Mouse (Mus musculus) T-cell, adult 2 months (primary cell): ENCODE results near the gene Dctn2.

Source experiments
- DNase-seq: peaks from one replicate; pipeline ENCODE4 v3.0.0; 2022; ENCODE audit warnings: low spot score

Gene Dctn2

GRCm38 (mm10) chr10:127266112-127267091 is at the start of gene Dctn2:
TSS of gene Dctn2 (plus strand) at chr10:127266368.
- peak; percentile 97 for DNase-seq

- DNase-seq = no peak
Measured at GRCm38 (mm10) chr10:127216456-127216855, 49.7 kb upstream of the Dctn2 start.

DNA sequence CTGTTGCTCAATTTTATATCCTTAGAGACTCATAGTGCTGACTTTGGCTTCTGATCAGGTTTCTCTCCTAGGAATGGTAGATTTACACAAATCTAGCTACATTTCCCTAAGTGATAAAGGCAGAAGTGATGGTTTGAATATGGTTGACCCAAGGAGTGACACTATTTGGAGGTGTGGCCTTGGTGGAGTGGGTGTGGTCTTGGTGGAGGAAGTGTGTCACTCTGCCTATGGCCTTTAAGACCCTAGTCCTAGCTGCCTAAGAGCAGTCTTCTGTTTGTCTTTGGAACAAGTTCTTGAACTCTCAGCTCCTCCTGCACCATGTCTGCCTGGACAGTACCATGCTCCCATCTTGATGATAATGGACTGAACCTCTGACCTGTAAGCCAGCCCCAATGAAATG is 49.0 kb upstream of the Dctn2 start:
- DNase-seq = no peak

GRCm38 (mm10) chr10:127218339-127218738 is 47.8 kb upstream of the Dctn2 start:
- no peak for DNase-seq

DNA sequence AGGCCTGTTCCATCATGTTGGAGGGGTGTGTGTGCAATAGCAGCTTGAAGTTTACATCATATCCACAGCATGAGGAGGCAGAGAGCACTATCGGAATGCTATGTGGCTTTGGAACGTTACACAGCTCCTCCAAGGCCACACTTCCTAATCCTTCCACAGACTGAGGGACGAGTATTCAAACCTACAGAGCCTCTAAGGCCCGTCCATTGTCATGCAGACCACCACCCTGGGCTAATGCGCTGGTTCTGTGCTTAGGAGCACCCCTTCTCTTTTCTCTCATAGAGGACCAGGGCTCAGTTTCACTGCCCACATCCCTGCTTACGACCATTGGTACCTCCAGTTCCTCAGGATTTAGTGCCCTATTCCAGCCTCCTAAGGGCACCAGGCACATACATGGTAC is 41.0 kb upstream of the Dctn2 start:
- no peak for DNase-seq

GRCm38 (mm10) chr10:127225732-127226131 is 40.4 kb upstream of the Dctn2 start:
- peak; percentile 56 for DNase-seq

- DNase-seq = no peak
Measured at GRCm38 (mm10) chr10:127226318-127226895, 39.8 kb upstream of the Dctn2 start.

GRCm38 (mm10) chr10:127227163-127227562 is 39.0 kb upstream of the Dctn2 start:
- no peak for DNase-seq

GRCm38 (mm10) chr10:127228897-127229296 is 37.3 kb upstream of the Dctn2 start:
- peak; percentile 48 for DNase-seq

DNA sequence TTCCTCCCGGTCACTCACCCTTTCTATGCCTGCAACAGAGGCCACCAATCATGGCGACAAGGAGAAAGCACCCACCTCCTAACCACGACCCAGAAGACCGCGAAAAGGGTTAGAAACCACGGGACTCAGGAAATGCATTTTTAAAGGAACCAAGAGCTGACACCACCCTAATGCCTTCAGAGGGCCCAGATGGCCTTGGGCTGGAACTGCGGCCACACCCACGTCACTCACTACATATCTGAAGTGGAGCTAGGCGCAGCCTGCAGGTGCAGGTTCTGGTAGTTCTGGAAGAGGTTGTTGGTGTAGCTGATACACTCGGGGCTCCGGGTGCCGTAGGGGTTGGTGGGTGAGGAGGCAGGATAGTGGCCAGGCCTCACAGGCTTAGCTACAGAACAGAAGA is 35.5 kb upstream of the Dctn2 start:
- DNase-seq = no peak

GRCm38 (mm10) chr10:127231741-127232140 is 34.4 kb upstream of the Dctn2 start:
- DNase-seq = no peak

GRCm38 (mm10) chr10:127233141-127233540 is 33.0 kb upstream of the Dctn2 start:
- peak; percentile 17 for DNase-seq

DNA sequence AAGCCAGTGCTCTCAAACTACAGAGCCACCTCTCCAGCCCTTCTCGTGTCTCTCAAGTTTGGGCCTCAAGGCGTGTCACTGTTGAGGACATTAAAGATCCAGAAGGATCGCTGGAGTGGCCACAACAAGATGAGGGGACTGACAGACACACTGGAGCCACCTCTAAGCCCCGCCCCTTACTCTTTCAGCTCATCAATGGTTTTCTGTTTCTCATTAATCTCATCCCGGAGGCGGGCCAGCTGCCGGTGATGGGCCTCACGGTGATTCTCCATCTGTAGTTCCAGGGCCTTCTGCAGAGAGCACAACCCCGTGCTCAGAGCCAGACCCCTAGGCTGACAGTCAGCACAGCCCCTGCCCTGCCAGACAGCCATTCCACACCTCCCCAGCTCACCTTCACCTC is 29.6 kb upstream of the Dctn2 start:
- no peak for DNase-seq

- DNase-seq = no peak
Measured at GRCm38 (mm10) chr10:127238241-127238824, 27.8 kb upstream of the Dctn2 start.

DNA sequence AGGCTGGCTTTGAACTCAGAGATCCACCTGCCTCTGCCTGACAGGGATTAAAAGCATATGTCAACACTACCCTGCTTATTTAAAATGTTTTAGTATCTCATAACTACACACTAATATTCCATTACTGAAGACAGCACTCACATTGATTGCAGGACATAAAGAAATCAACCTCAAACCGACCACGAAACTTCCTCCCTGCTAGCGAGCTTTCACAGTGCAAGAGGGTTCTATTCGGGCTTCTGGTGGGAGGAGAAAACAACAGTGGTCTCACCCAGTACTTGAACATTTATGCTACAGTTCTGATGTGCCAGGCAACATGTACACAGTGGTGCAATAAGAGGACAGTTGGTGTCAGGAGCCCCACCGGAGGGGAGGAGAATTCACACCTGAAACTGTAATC is 15.4 kb upstream of the Dctn2 start:
- DNase-seq = no peak

DNA sequence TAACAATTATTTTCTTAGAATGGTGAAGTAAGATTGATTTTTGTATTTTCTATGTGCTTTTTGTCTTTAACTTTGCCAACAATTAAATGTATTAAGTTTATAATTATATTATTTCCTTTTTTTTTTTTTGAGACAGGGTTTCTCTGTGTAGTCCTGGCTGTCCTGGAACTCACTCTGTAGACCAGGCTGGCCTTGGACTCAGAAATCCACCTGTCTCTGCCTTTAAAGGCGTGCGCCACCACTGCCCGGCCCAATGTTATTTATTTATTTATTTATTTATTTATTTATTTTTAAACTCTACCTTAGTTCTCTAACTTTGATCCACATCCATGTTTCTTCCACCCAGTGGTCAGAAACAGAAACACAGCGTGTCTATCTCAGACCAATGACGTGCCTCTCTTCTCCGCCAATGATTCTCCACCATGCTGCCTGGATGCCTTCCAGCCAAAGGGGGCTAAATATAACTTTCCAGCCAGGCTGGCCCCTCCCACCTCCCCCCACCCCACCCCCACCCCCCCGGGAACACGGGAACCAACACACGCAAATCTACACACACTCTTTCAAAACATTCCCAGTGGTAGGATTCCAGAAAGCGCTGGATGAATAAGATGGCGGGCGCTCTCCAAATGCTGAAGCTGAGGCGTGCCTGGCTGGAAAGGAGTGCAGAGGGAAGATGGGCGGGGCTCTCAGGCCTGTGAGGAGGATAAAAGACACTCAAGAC is 10.4 kb upstream of the Dctn2 start:
- DNase-seq = no peak

GRCm38 (mm10) chr10:127257790-127258189 is 8.4 kb upstream of the Dctn2 start:
- DNase-seq = no peak

DNA sequence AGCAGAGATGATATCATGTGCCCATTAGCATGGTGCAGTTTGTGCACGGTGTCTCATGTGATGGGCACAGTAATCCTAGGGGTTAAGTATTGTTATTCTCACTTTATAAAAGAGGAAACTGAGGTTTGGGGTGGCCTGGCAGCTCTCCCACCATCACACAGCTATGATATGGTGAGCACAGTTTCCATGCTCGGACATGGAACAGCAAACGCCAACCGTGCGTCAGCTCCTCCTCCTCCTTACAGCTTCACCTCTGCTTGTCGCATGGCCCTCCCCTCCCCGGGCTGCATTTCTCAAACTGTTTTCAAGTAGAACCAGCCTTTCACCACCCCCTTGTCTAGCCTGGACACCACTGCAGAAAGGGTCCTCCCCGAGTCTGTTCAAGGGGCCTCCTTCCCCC is 7.7 kb upstream of the Dctn2 start:
- no peak for DNase-seq

- DNase-seq = no peak
Measured at GRCm38 (mm10) chr10:127261706-127262547, 4.2 kb upstream of the Dctn2 start.

DNA sequence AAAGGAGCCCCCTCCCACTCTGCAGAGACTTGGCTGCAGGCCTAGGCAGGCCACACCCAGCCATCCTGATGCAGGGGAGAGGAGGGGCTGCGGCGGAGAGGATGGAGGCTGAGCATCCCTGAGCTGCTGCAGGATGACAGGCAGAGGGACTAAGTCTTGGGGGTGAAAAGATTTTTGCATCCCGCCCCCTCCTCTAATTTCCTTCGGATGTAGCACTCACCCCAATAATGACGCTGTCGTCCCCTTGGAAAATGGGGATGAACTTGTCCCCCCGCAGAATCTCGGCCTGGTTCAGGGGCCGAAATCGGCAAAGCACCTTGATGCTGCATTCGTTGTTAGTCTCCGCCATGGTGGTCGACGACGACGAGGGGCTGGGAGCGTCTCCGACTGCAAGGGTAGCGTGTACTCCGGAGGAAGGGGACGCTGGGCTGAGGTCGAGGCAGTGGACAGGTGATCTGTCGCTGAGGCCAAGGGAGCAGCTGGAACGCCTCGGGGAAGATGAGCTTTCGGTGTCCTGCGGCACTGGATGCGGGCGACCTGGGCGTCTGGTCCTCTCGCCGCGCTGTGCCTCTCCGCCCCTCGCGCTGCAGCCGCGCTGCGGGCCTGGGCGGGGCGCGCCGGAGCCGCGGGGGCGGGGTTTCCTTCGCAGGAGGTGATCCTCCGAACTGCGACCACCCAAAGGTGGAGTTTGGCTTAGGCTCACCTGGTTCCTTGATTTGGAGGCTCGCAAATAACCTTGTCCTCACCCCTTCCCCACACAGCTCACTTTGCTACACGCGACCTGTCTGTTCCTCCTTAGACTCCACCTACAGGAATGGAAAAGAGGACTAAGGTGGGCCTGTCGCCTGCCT is 3.4 kb upstream of the Dctn2 start, which contains the start of gene Kif5a:
Kif5a (minus strand) TSS at position 801 of the 851 bp plus-strand sequence.
- DNase-seq = peak; percentile 36
